Mouse (Mus musculus): Measurements from ENCODE around the gene Ift43. TPM values are rescaled to one million over a fixed set of nuclear protein-coding genes. Genes with fewer than 3 reads are reported as not detected.

The Ift43 gene
- total RNA-seq, 1 experiment, result 16.9 TPM

DNA sequence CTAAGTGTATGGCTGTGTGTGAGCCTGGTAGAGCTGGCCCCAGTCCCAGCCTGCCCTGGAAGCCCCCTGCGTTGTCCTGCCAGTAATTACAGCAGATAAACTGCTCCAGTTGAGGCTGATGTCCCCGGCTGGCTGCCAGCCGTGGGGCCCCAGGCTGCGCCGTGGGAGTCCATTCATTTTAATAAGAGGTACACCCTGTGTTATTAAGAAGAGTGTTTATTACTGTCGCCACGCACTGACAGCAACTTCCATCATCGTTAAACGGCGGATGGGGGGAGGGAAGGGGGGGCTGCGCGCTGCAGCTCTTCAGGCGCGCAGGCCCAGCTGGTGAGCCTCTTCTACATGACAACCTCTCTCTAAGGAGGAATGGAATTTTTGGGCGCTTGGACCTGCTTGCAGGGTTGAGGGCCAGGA lies 109.7 kb downstream of the Ift43 start:
- H3K4me1 ChIP-seq (ENCODE audit: control insufficient read depth in 2 of 2, insufficient read depth in 2 of 2, low read length in 2 of 2, poor library complexity in 1 of 2), result peaks cover 0 to 13% of the 10 kb centered on the region in 2 experiments; a peak in 1 of 4 replicates
- in situ Hi-C loops (cut with MboI; ENCODE audit: low sequenced_read_pairs in 2 of 2, unreplicated experiment in 2 of 2), result no loop called here
- no peaks in the 10 kb centered on the region for H3K9me3 ChIP-seq (ENCODE audit: control insufficient read depth, insufficient read depth, low read depth, low read length)
- TF ChIP-seq ZC3H11A (IDR thresholded peaks at IDR 0.05; ENCODE audit: borderline replicate concordance, low read depth, low read length) (no peak), ZNF384 (IDR thresholded peaks at IDR 0.05; ENCODE audit: low read depth, low read length) (no peak), CHD2 (IDR thresholded peaks at IDR 0.05; ENCODE audit: low read depth, low read length) (no peak)
- no peak for DNase-seq (ENCODE audit: low read depth, low spot score)
- no peak overlapping the region for H3K4me3 ChIP-seq (ENCODE audit: insufficient read depth in 1 of 2, low read depth in 1 of 2, low read length in 2 of 2, poor library complexity in 1 of 2, severe bottlenecking in 1 of 2)
- no peak overlapping the region for H3K27ac ChIP-seq (ENCODE audit: insufficient read depth, low read depth, low read length, poor library complexity, severe bottlenecking)
- H3K36me3 ChIP-seq (ENCODE audit: control insufficient read depth, insufficient read depth, low read length, poor library complexity, severe bottlenecking), result no peaks in the 10 kb centered on the region
- no peak overlapping the region for H3K9ac ChIP-seq (ENCODE audit: insufficient read depth, low read depth, low read length, poor library complexity, severe bottlenecking)

DNA sequence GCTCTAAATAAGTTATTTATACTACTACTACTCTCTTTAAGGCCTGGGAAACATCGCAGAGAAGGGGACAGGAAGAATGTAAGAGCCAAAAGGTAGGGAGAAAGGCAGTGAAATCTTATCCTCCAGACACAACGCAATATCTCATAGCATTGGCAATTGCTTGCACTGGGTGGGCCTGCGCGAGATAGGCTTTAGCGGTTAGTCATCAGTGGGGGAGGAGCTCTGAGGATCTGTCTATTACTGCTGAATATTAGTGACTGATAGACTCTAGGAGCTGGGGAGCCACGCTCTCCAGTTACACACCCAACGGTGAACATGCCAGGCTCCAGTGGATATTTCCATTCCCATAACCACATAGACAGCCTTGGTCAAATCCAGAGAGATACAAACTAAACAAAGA lies 114.6 kb downstream of the Ift43 start:
- Histone ChIP-seq H3K36me3 (ENCODE audit: control insufficient read depth, insufficient read depth, low read length, poor library complexity, severe bottlenecking) (no peaks in the 10 kb centered on the region), H3K27ac (ENCODE audit: insufficient read depth, low read depth, low read length, poor library complexity, severe bottlenecking) (no peak overlapping the region), H3K9me3 (ENCODE audit: control insufficient read depth, insufficient read depth, low read depth, low read length) (no peaks in the 10 kb centered on the region), H3K4me3 (ENCODE audit: insufficient read depth in 1 of 2, low read depth in 1 of 2, low read length in 2 of 2, poor library complexity in 1 of 2, severe bottlenecking in 1 of 2) (no peak overlapping the region), H3K9ac (ENCODE audit: insufficient read depth, low read depth, low read length, poor library complexity, severe bottlenecking) (no peak overlapping the region), H3K4me1 (ENCODE audit: control insufficient read depth in 2 of 2, insufficient read depth in 2 of 2, low read length in 2 of 2, poor library complexity in 1 of 2) (no peaks in the 10 kb centered on the region)
- DNase-seq (ENCODE audit: low read depth, low spot score), result no peak
- TF ChIP-seq MAFK (IDR thresholded peaks at IDR 0.05; ENCODE audit: insufficient read depth, low read depth, low read length) (no peak), HCFC1 (IDR thresholded peaks at IDR 0.05; ENCODE audit: borderline replicate concordance, insufficient read depth, low read length) (no peak), ZC3H11A (IDR thresholded peaks at IDR 0.05; ENCODE audit: borderline replicate concordance, low read depth, low read length) (no peak), CHD2 (IDR thresholded peaks at IDR 0.05; ENCODE audit: low read depth, low read length) (no peak), ZNF384 (IDR thresholded peaks at IDR 0.05; ENCODE audit: low read depth, low read length) (no peak)
- in situ Hi-C loops (cut with MboI; ENCODE audit: low sequenced_read_pairs in 2 of 2, unreplicated experiment in 2 of 2), result no loop called here

DNA sequence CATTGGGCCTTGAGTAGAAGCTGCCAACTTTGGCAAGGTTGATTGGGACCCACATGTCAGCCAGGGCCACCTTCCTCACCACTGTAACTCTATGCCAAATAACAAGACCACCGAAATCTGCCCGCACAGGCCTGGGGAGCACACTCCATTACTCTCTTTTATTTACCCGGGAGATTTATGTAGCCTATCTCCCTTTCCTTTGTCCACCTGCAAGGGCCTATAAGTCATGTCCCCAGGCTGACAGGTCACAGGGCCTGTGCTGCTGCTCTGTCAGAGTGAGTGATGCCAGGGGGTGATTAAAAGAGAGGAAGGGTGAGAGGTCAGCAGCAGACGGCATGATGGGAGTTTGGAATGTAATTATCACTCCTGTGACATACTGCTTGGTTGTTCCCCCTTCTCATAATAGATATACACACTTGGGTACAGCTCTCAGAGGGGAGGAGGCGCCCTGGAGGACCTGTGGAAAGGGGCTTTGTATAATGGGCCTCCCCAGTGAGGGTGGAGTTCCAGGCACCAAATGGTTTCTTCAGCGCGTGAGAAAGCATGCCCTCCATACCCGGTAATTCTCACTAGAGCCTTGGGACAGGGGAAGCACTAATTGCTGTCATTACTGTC lies 121.2 kb downstream of the Ift43 start:
- Histone ChIP-seq H3K4me3 (ENCODE audit: insufficient read depth in 1 of 2, low read depth in 1 of 2, low read length in 2 of 2, poor library complexity in 1 of 2, severe bottlenecking in 1 of 2) (no peak overlapping the region), H3K9ac (ENCODE audit: insufficient read depth, low read depth, low read length, poor library complexity, severe bottlenecking) (no peak overlapping the region), H3K27ac (ENCODE audit: insufficient read depth, low read depth, low read length, poor library complexity, severe bottlenecking) (no peak overlapping the region), H3K36me3 (ENCODE audit: control insufficient read depth, insufficient read depth, low read length, poor library complexity, severe bottlenecking) (no peaks in the 10 kb centered on the region), H3K9me3 (ENCODE audit: control insufficient read depth, insufficient read depth, low read depth, low read length) (no peaks in the 10 kb centered on the region), H3K4me1 (ENCODE audit: control insufficient read depth in 2 of 2, insufficient read depth in 2 of 2, low read length in 2 of 2, poor library complexity in 1 of 2) (no peaks in the 10 kb centered on the region)
- in situ Hi-C loops (cut with MboI; ENCODE audit: low sequenced_read_pairs in 2 of 2, unreplicated experiment in 2 of 2), result no loop called here
- no peak for DNase-seq (ENCODE audit: low read depth, low spot score)
- TF ChIP-seq MAFK (IDR thresholded peaks at IDR 0.05; ENCODE audit: insufficient read depth, low read depth, low read length) (no peak), ZC3H11A (IDR thresholded peaks at IDR 0.05; ENCODE audit: borderline replicate concordance, low read depth, low read length) (no peak)

DNA sequence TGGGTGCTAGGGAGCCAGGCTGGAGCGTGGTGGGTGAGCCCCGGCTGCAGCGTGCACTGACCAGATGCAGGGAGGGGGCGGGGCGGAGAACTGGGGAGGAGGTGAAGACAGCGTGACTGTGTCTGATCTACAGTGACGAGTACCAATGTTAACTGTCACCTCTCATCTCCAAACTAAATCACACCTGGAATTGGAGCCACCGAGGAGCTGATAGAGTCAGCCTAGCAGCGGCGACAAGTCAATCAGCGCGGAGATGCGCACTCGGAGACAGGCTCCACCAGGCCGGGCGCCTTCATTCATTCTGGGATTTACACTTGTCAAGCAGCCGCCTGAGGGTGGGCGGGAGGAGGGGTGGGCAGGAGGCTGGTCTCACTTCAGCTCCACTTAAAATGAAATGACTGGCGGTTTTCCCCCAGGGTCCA lies 128.8 kb downstream of the Ift43 start:
- in situ Hi-C loops (cut with MboI; ENCODE audit: low sequenced_read_pairs in 2 of 2, unreplicated experiment in 2 of 2), result no loop called here
- TF ChIP-seq MAFK (IDR thresholded peaks at IDR 0.05; ENCODE audit: insufficient read depth, low read depth, low read length) (no peak), HCFC1 (IDR thresholded peaks at IDR 0.05; ENCODE audit: borderline replicate concordance, insufficient read depth, low read length) (no peak), ZC3H11A (IDR thresholded peaks at IDR 0.05; ENCODE audit: borderline replicate concordance, low read depth, low read length) (no peak), CHD2 (IDR thresholded peaks at IDR 0.05; ENCODE audit: low read depth, low read length) (no peak), ZNF384 (IDR thresholded peaks at IDR 0.05; ENCODE audit: low read depth, low read length) (no peak)
- no peak for DNase-seq (ENCODE audit: low read depth, low spot score)

More for the DNA sequence above, 128.8 kb downstream of the Ift43 start:
- Histone ChIP-seq H3K4me3 (ENCODE audit: insufficient read depth in 1 of 2, low read depth in 1 of 2, low read length in 2 of 2, poor library complexity in 1 of 2, severe bottlenecking in 1 of 2) (no peak overlapping the region), H3K9ac (ENCODE audit: insufficient read depth, low read depth, low read length, poor library complexity, severe bottlenecking) (no peak overlapping the region), H3K9me3 (ENCODE audit: control insufficient read depth, insufficient read depth, low read depth, low read length) (no peaks in the 10 kb centered on the region), H3K36me3 (ENCODE audit: control insufficient read depth, insufficient read depth, low read length, poor library complexity, severe bottlenecking) (no peaks in the 10 kb centered on the region), H3K4me1 (ENCODE audit: control insufficient read depth in 2 of 2, insufficient read depth in 2 of 2, low read length in 2 of 2, poor library complexity in 1 of 2) (peaks cover 0 to 7% of the 10 kb centered on the region in 2 experiments; a peak in 1 of 4 replicates), H3K27ac (ENCODE audit: insufficient read depth, low read depth, low read length, poor library complexity, severe bottlenecking) (no peak overlapping the region)

Other genes with a start within 250 kb of the Ift43 start
- gene Tgfb3, start 3.5 kb upstream of the Ift43 start, total RNA-seq (2012; rRNA removed), result 1.3 and 1.7 TPM in 2 replicates
- gene Gpatch2l, start 159.3 kb downstream of the Ift43 start, total RNA-seq (2012; rRNA removed), result 13.1 and 13.4 TPM in 2 replicates